Mouse (Mus musculus) ovary, postnatal 14 days (tissue): ENCODE measurements around the gene Olfr154.
"Not testable (repeated sequence)": the region's sequence is repeated elsewhere in the genome, so short reads cannot be mapped to it uniquely, and the experiment has no call there.

Source experiments
- DNase-seq: peaks from one replicate; pipeline ENCODE4 v3.0.0; 2022; ENCODE audit warnings: low spot score

Olfr154 gene

DNA sequence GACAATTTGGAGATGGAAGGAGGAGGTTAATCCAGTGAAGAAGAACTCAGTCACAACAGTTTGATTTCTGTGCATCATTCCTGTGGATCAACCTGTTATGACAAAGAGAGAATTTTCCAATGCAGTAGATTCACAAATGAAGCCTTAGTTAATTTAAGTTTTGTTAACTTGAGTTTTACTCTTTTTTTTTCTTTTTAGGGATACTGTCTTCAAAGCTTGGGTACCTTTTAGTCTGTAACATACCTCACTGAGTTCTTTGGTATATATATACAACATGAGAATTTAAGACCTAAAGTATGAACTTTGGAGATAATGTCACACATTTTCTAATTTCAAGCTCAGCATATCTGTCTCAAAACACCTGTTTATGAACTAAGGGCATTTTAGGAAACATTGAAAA lies at the start of gene Olfr154:
TSS of gene Olfr154 (minus strand) at position 101 of the 400 bp plus-strand sequence.
- DNase-seq, result not testable (repeated sequence)

DNA sequence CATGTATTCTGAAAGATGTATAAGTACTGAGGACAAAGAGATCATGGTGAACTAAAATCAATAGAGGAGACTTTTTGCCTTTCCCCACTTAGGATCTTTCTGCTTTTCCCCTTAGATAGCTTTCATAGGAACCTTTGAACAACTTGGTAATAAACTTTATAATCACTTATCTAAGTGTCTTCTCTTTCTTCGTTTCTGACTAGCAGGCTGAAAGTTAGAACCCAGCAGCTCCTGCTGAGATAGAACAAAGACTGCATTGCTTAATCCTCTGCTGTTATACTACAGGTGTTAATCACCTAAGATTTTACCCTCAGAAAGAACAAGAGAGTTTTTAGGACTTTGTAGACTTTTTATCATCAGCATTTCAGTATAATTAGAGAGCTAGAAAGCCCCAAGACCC lies 46.9 kb upstream of the Olfr154 start:
- DNase-seq, result no peak

DNA sequence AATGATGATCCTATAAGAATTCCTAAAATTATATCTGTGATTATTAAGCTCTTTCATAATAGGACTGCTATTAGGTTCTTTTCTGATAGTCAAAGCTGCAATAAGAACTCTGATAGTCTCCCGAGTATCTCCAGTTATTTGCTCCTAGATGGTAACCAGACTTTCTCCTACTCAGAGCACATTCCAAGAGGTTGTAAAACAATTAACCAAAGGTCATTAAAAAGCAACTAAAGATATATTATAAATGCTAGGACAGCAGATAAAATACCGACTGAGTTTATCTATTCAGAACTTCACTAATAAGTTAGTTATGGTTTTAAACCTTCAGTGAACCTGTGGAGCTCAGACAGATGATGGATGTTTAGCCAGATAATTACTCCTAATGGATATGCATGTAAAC lies 46.4 kb upstream of the Olfr154 start:
- not testable (repeated sequence) for DNase-seq

DNA sequence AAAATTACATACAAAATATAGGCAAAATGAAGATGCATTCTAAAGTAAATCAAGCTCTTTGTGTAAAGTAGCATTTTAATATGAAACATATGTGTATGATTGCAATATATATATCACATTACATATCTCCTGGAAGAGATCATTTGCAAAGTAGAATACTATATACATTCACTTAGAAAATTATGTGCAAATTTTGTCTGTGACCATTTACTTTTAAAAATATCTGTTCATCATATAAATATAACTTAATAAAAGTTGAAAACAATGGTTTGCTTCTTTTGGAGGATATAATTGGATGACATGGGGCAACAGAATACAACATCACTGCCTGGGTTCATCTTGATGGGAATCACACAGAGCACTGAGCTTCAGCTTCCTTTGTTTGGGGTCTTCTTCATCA lies 24.9 kb upstream of the Olfr154 start, which contains the start of gene Olfr1008:
TSS of gene Olfr1008 (plus strand) at position 301 of the 400 bp plus-strand sequence.
- DNase-seq, result no peak

DNA sequence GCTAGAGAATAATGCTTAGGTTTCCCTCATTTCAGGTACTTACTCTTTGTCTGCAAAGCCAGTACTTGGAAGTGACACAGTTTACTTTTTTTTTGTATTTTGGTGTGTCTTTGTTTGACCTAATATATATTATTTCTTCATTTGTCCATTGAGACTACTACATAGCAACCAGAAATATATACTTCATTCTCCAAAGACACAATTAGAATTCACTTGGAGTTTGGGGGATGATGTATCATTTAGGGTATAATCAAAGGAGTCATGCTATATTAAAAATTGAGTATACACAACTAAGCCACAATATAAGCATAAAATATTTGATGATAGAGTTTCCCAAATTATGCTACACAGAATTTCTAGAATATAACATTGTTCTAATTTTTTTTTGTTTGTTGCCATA lies 14.4 kb upstream of the Olfr154 start, which contains the start of gene Olfr1006:
TSS of gene Olfr1006 (minus strand) at position 101 of the 400 bp plus-strand sequence.
- no peak for DNase-seq

DNA sequence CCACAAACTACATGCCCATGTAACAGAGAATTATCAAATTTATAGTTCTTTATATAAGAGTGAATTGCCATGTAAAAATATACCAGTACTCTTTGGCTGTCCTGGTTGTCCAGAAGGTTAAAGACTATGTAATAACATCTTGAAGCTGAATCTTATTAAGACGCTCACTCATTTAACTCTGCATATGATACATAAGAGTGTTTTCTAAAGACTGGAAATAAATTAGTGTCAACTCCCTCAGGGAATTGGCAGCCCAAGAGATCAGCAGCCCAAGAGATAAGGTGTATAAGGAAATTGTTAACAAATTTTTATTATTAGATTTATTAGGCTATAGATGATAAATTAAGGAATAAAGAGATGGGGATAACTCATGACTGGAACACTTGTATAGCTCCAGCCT lies 13.7 kb downstream of the Olfr154 start, which contains the start of gene Olfr1002:
TSS of gene Olfr1002 (minus strand) at position 101 of the 400 bp plus-strand sequence.
- no peak for DNase-seq
